Mouse (Mus musculus) midbrain, embryonic 16.5 days (tissue): Measurements from ENCODE around the gene Cisd1. TPM values are rescaled to one million over a fixed set of nuclear protein-coding genes. Genes with fewer than 3 reads are reported as not detected.

Experiments used
- ATAC-seq: fragments of 200-750 bp; cut with Nextera tagmentation; 2 replicates; pipeline ENCODE4 v1.8.0; 2017; ENCODE audit warnings: moderate TSS enrichment
- H3K27ac ChIP-seq: fragments of 300-500 bp; sonication (generic); 2 replicates; pipeline ENCODE4 v1.5.1; 2014; ENCODE audit warnings: mild to moderate bottlenecking, low read length, mixed read lengths
- H3K27me3 ChIP-seq: fragments of 300-500 bp; sonication (generic); 2 replicates; pipeline ENCODE4 v1.6.1; 2014; ENCODE audit warnings: low read depth, low read length, mixed read lengths; ENCODE audit not compliant: control insufficient read depth, insufficient read depth
- H3K36me3 ChIP-seq: fragments of 300-500 bp; sonication (generic); 2 replicates; pipeline ENCODE4 v1.6.1; 2014; ENCODE audit warnings: mild to moderate bottlenecking, low read length, moderate library complexity, mixed read lengths; ENCODE audit not compliant: control insufficient read depth, insufficient read depth
- H3K4me1 ChIP-seq: fragments of 300-500 bp; sonication (generic); 2 replicates; pipeline ENCODE4 v1.6.1; 2014; ENCODE audit warnings: mild to moderate bottlenecking, low read length, mixed read lengths; ENCODE audit not compliant: control insufficient read depth, insufficient read depth
- H3K4me2 ChIP-seq: fragments of 300-500 bp; sonication (generic); 2 replicates; pipeline ENCODE4 v1.6.1; 2014; ENCODE audit warnings: mild to moderate bottlenecking, low read length, mixed read lengths
- H3K4me3 ChIP-seq: fragments of 300-500 bp; sonication (generic); 2 replicates; pipeline ENCODE4 v1.5.1; 2014; ENCODE audit warnings: low read depth, mild to moderate bottlenecking, low read length, moderate library complexity, mixed read lengths
- H3K9ac ChIP-seq: fragments of 300-500 bp; sonication (generic); 2 replicates; pipeline ENCODE4 v1.6.1; 2014; ENCODE audit warnings: low read depth, low read length, mixed read lengths
- H3K9me3 ChIP-seq: fragments of 300-500 bp; sonication (generic); replicated peaks from 2 replicates; pipeline ENCODE4 v1.6.1; 2014; ENCODE audit warnings: mild to moderate bottlenecking, low read length, mixed read lengths; ENCODE audit not compliant: control insufficient read depth, poor library complexity, severe bottlenecking
- WGBS: fragments of 180-500 bp; shearing (Covaris S2); extraction: QIAGEN DNeasy Blood & Tissue Kit; methylation state at CpG from one replicate; pipeline ENCODE4 v1.1.7; 2014; 5-methylcytosine and 5-hydroxymethylcytosine counted together
- polyA plus RNA-seq: library from polyadenylated mRNA; unstranded; fragments of >200 nt; fragmentation: Nextera tagmentation; extraction: Ambion mirVana; gene quantifications from 2 replicates; pipeline ENCODE4 v1.2.1, GENCODE M21; 2015

The Cisd1 gene
- polyA plus RNA-seq, 1 experiment from 2014 or later: 325 TPM

GRCm38 (mm10) chr10:71354947-71355346 is 10.2 kb upstream of the Cisd1 start:
- ATAC-seq: no peak
- Histone ChIP-seq H3K9ac (no peak overlapping the region), H3K27ac (no peak overlapping the region), H3K4me3 (no peak overlapping the region), H3K4me1 (no peaks in the 10 kb centered on the region), H3K36me3 (no peaks in the 10 kb centered on the region), H3K9me3 (no peaks in the 10 kb centered on the region), H3K27me3 (no peaks in the 10 kb centered on the region), H3K4me2 (no peak overlapping the region)
- WGBS: 87% methylated on average over 12 of the region's 12 CpGs

GRCm38 (mm10) chr10:71353850-71354249 is 9.1 kb upstream of the Cisd1 start:
- ATAC-seq: no peak
- no peaks in the 10 kb centered on the region for H3K9me3 ChIP-seq
- 80% methylated on average over 9 of the region's 9 CpGs for WGBS

GRCm38 (mm10) chr10:71351301-71351700 is 6.5 kb upstream of the Cisd1 start:
- H3K27me3 ChIP-seq: no peaks in the 10 kb centered on the region
- no peak overlapping the region for H3K4me2 ChIP-seq
- no peaks in the 10 kb centered on the region for H3K36me3 ChIP-seq
- no peaks in the 10 kb centered on the region for H3K9me3 ChIP-seq
- ATAC-seq: no peak
- WGBS: 88% methylated on average over 7 of the region's 7 CpGs
- H3K4me3 ChIP-seq: no peak overlapping the region
- peaks cover 15% of the 10 kb centered on the region for H3K4me1 ChIP-seq
- H3K27ac ChIP-seq: no peak overlapping the region
- no peak overlapping the region for H3K9ac ChIP-seq

More at GRCm38 (mm10) chr10:71353850-71354249, 9.1 kb upstream of the Cisd1 start:
- H3K27me3 ChIP-seq: no peaks in the 10 kb centered on the region
- no peak overlapping the region for H3K4me3 ChIP-seq
- peaks cover 9% of the 10 kb centered on the region for H3K4me1 ChIP-seq
- H3K4me2 ChIP-seq: no peak overlapping the region
- H3K27ac ChIP-seq: no peak overlapping the region
- H3K36me3 ChIP-seq: no peaks in the 10 kb centered on the region
- no peak overlapping the region for H3K9ac ChIP-seq

GRCm38 (mm10) chr10:71349290-71349689 is 4.5 kb upstream of the Cisd1 start:
- no peak for ATAC-seq
- H3K9ac ChIP-seq: peak overlapping the region; percentile 80

GRCm38 (mm10) chr10:71348637-71349280 is 4.0 kb upstream of the Cisd1 start:
- ATAC-seq: no peak
- peak overlapping the region; percentile 92 for H3K4me3 ChIP-seq
- peaks cover 24% of the 10 kb centered on the region for H3K4me1 ChIP-seq
- peak overlapping the region; percentile 80 for H3K9ac ChIP-seq
- no peaks in the 10 kb centered on the region for H3K36me3 ChIP-seq
- peak overlapping the region; percentile 84 for H3K27ac ChIP-seq
- peak overlapping the region; percentile 91 for H3K4me2 ChIP-seq
- H3K9me3 ChIP-seq: no peaks in the 10 kb centered on the region
- 19% methylated on average over 16 of the region's 16 CpGs for WGBS
- H3K27me3 ChIP-seq: no peaks in the 10 kb centered on the region

More at GRCm38 (mm10) chr10:71349290-71349689, 4.5 kb upstream of the Cisd1 start:
- Histone ChIP-seq H3K4me2 (peak overlapping the region; percentile 91), H3K9me3 (no peaks in the 10 kb centered on the region), H3K4me1 (peaks cover 19% of the 10 kb centered on the region), H3K36me3 (no peaks in the 10 kb centered on the region), H3K27me3 (no peaks in the 10 kb centered on the region), H3K4me3 (peak overlapping the region; percentile 92), H3K27ac (no peak overlapping the region)
- 83% methylated on average over 1 of the region's 1 CpGs for WGBS

- no peaks in the 10 kb centered on the region for H3K27me3 ChIP-seq
- peak; percentile 67 for ATAC-seq
- no peaks in the 10 kb centered on the region for H3K36me3 ChIP-seq
- WGBS: under 1% methylated on average over 48 of the region's 48 CpGs
- no peaks in the 10 kb centered on the region for H3K9me3 ChIP-seq
- peak overlapping the region; percentile 80 for H3K9ac ChIP-seq
- peak overlapping the region; percentile 92 for H3K4me3 ChIP-seq
- H3K4me1 ChIP-seq: peaks cover 31% of the 10 kb centered on the region
- H3K4me2 ChIP-seq: peak overlapping the region; percentile 91
- peak overlapping the region; percentile 84 for H3K27ac ChIP-seq
These were observed 3.3 kb upstream of the Cisd1 start for GRCm38 (mm10) chr10:71347964-71348636.

- Histone ChIP-seq H3K4me1 (peaks cover 35% of the 10 kb centered on the region), H3K27me3 (no peaks in the 10 kb centered on the region)
- ATAC-seq: peak; percentile 92
These were observed 2.8 kb upstream of the Cisd1 start, which contains the start of gene Ipmk for GRCm38 (mm10) chr10:71347509-71347949. Gene Ipmk (plus strand): TSS chr10:71347763.

GRCm38 (mm10) chr10:71346722-71347508 is 2.2 kb upstream of the Cisd1 start:
- Histone ChIP-seq H3K36me3 (no peaks in the 10 kb centered on the region), H3K9ac (peak overlapping the region; percentile 80), H3K4me1 (peaks cover 38% of the 10 kb centered on the region), H3K27me3 (no peaks in the 10 kb centered on the region), H3K27ac (peak overlapping the region; percentile 84), H3K4me3 (peak overlapping the region; percentile 92), H3K4me2 (peak overlapping the region; percentile 88), H3K9me3 (no peaks in the 10 kb centered on the region)
- no peak for ATAC-seq
- 8% methylated on average over 13 of the region's 13 CpGs for WGBS

More at GRCm38 (mm10) chr10:71347509-71347949, 2.8 kb upstream of the Cisd1 start, which contains the start of gene Ipmk:
- Histone ChIP-seq H3K36me3 (no peaks in the 10 kb centered on the region), H3K4me2 (peak within 1 kb of the TSS; percentile 91), H3K4me3 (peak within 1 kb of the TSS; percentile 92), H3K9ac (peak within 1 kb of the TSS; percentile 80), H3K27ac (peak within 1 kb of the TSS; percentile 84), H3K9me3 (no peaks in the 10 kb centered on the region)
- under 1% methylated on average over 46 of the region's 49 CpGs for WGBS
